Mouse (Mus musculus) lung, adult 10 weeks (tissue): ENCODE data around the gene Krt80. TPM values are rescaled to one million over a fixed set of nuclear protein-coding genes. Genes with fewer than 3 reads are reported as not detected.

Experiments
- polyA plus RNA-seq: library from polyadenylated mRNA; stranded (reverse); fragments of 350-450 nt; fragmentation: Illumina TruSeq; extraction: RNeasy Lipid Tissue Mini Kit (QIAGEN cat#74804); gene quantifications from one replicate; pipeline ENCODE4 v1.2.3, GENCODE M21; 2014; ENCODE audit warnings: low read depth, low replicate concordance; ENCODE audit not compliant: insufficient read depth

Gene Krt80
- 65.9 TPM for polyA plus RNA-seq

DNA sequence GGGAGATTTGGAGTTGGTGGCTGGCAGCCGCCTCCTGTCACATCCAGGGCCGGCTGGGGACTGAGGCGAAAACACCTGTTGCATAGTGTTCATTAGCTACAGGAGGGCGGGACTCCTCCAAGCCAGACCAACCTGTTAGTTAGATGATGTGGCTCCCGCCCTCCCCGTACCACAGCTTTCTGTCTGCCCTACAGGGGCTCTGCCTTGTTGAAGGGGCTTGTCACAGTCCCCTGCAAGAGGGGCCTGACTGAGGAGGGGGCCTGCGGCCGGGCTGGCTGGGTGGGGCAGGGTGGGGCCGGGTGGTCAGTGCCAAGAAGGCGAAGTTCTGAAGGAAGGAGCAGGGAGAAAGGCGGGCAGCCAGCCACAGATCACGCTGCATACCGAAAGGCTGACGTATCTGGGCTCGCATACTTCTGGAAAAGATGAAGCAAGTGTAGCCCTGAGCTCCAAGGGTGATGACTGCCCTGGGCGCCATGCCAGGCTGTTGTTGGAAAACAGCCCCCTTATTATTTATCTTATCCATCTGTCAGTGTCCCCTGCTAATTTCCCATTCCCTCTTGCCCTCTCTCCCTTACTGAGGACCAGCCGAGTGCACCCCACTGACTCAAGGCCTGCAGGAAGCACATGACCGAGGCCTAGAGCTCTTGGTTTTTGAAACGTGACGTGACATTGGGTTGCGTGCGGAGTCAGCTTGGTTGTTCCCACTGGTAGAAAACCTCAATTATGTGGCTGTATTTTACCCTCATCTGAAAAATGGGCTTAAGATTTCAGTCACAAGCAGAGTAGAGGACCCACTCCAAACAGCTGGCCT, at the start of gene Krt80:
Krt80 (minus strand) TSS at position 62 of the 811 bp plus-strand sequence.

DNA sequence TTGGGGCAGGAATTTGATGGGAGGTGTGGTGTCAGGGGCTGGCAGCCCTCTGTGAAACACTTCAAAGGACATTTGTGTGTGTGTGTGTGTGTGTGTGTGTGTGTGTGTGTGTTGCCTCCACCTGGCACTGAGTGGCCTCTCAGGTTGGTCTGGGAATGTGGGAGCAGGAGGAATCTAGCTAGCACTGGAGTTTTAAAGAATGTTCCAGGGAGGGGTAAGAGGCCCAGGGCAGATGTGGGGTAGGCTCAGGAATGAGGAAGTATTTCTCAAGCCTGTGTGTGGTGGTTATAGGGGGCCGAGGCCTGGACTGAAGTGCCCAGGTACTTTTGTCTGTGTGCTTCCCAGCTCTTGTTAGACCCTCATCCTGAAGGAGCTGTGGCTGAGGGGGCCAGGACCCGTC, 40.8 kb upstream of the Krt80 start, which contains the start of gene Krt7:
Krt7 (plus strand) TSS at position 269 of the 400 bp plus-strand sequence.

Other genes starting within 250 kb of the Krt80 start
- 274 TPM for gene Acvrl1, start 241.6 kb downstream of the Krt80 start, polyA plus RNA-seq
- 14.6 TPM for gene Acvr1b, start 196.1 kb downstream of the Krt80 start, polyA plus RNA-seq
- gene Grasp, start 146.0 kb downstream of the Krt80 start, polyA plus RNA-seq = 14.4 TPM
- 51.8 TPM for gene Nr4a1, start 115.9 kb downstream of the Krt80 start, polyA plus RNA-seq
- 32.3 TPM for gene Atg101, start 85.9 kb downstream of the Krt80 start, polyA plus RNA-seq
- gene 6030408B16Rik, start 77.0 kb downstream of the Krt80 start, polyA plus RNA-seq = 16.6 TPM
- gene Krt7, start 40.9 kb upstream of the Krt80 start, polyA plus RNA-seq = 168 TPM
- 0.25 TPM for gene Krt87, start 68.6 kb upstream of the Krt80 start, polyA plus RNA-seq
- gene Krt88, start 77.6 kb upstream of the Krt80 start, polyA plus RNA-seq = not detected
- gene Krt81, start 93.6 kb upstream of the Krt80 start, polyA plus RNA-seq = not detected
- not detected for gene Krt86, start 103.3 kb upstream of the Krt80 start, polyA plus RNA-seq
- not detected for gene Krt83, start 121.3 kb upstream of the Krt80 start, polyA plus RNA-seq
- gene Gm49425, start 147.1 kb upstream of the Krt80 start, polyA plus RNA-seq = not detected
- gene Krt84, start 162.7 kb upstream of the Krt80 start, polyA plus RNA-seq = not detected
- gene Krt82, start 180.5 kb upstream of the Krt80 start, polyA plus RNA-seq = not detected
- not detected for gene Krt90, start 192.8 kb upstream of the Krt80 start, polyA plus RNA-seq
- gene Krt75, start 203.7 kb upstream of the Krt80 start, polyA plus RNA-seq = not detected